In the genomic region with DNA sequence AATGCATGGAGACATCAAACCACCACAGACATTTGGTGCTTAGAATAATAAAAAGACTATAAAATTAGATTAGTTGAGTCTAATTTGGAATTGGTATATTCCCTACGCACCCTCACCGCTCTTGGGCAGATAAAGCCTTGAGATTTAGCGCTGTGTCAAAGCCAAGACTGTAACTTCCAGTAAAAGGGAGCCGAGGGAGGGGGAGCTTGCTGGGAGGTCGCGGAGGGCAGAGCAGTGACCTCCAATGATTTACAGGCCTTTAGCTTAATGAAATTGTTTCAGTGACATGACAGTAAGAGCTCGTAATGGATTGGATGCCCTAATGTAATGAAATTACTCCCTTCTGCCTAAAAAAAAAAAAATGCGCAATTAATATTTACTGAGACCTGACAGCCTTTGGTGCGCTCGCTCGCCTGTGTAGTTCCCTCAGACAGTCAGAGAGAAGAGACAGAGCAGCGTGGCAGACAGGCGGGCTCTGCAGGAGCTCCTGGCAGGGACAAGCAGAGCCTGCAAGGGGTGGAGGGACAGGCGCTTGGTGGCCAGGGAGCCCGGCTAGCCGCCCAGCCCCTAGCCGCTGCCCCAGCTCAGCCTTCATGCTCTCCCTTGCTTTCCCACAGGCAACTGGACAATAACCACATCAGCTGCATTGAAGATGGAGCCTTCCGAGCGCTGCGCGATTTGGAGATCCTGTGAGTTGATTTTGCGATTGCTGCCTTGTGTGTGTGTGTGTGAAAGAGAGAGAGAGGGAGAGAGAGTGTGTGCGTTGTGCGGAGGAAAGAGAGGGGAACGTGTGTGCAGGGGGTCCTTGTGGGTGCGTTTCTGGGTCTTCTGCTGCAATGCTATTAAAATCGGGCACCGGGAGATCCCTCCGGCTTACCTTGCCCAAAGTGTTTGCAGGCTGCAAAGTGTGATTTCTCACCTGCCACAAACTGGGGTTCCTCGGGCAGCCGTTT, we compare ENCODE assay signal across 8 mouse cellular contexts.
DNase-seq lines count a peak whose midpoint lies in the region; ATAC-seq lines count a peak whose summit lies in the region.

No protein-coding gene starts in this region.

- peak overlapping the region; percentile 28 for H3K4me3 ChIP-seq in kidney, embryonic 14.5 days (ENCODE audit: low read length)
- H3K4me3 ChIP-seq in limb, embryonic 10.5 days, result peak overlapping the region; percentile 28

- H3K4me1 ChIP-seq in kidney, embryonic 14.5 days (ENCODE audit: control insufficient read depth, insufficient read depth, low read length), result peaks cover 23% of the 10 kb centered on the region
- H3K4me1 ChIP-seq in limb, embryonic 10.5 days, result peaks cover 48% of the 10 kb centered on the region

- peaks cover 4% of the 10 kb centered on the region; the same call in 1 of the 2 replicates for H3K27me3 ChIP-seq in kidney, embryonic 14.5 days (ENCODE audit: control insufficient read depth, insufficient read depth, low read length)
- peaks cover 55% of the 10 kb centered on the region for H3K27me3 ChIP-seq in limb, embryonic 10.5 days (ENCODE audit: low read depth, poor library complexity, severe bottlenecking)

- DNase-seq in kidney, adult 9 months, result no peak
- peak; percentile 65 for DNase-seq in brain, adult 2 months (ENCODE audit: low read depth, low spot score)
- peak; percentile 56 for DNase-seq in embryo, embryonic 9.5 days (ENCODE audit: extremely low spot score)
- DNase-seq in limb, embryonic 10.5 days (ENCODE audit: low spot score), result peak; percentile 44
- DNase-seq in c-Kit-positive CD71-positive TER-119-positive erythroid progenitor cells, embryonic 14.5 days (ENCODE audit: low spot score), result no peak
- no peak for DNase-seq in thymus, adult 18-20 months
- DNase-seq in ovary, adult 18-20 months (ENCODE audit: low spot score), result no peak

- H3K9me3 ChIP-seq in kidney, embryonic 14.5 days (ENCODE audit: control insufficient read depth, low read length), result no peaks in the 10 kb centered on the region
- H3K9me3 ChIP-seq in limb, embryonic 10.5 days (replicated peaks), result no peaks in the 10 kb centered on the region

- no peak overlapping the region for H3K27ac ChIP-seq in kidney, embryonic 14.5 days (ENCODE audit: low read depth, low read length)
- peak overlapping the region; percentile 27; the same call in 1 of the 2 replicates for H3K27ac ChIP-seq in limb, embryonic 10.5 days

- no peaks in the 10 kb centered on the region for H3K36me3 ChIP-seq in kidney, embryonic 14.5 days (ENCODE audit: control insufficient read depth, insufficient read depth, low read length)
- no peaks in the 10 kb centered on the region for H3K36me3 ChIP-seq in limb, embryonic 10.5 days

- peak overlapping the region; percentile 42 for H3K9ac ChIP-seq in kidney, embryonic 14.5 days (ENCODE audit: low read depth, low read length)

- peak; percentile 72 for ATAC-seq in kidney, embryonic 14.5 days (ENCODE audit: low FRiP score, low TSS enrichment)

- H3K4me2 ChIP-seq in kidney, embryonic 14.5 days (replicated peaks; ENCODE audit: low read depth, low read length), result peak overlapping the region; percentile 54

- 20% methylated on average over 31 of the region's 31 CpGs for WGBS in kidney, embryonic 14.5 days
- 29% methylated on average over 31 of the region's 31 CpGs for WGBS in limb, embryonic 10.5 days

Comparison
In these comparisons a context has a peak if more than half of its experiments do, and no peak if none do; other contexts are left out.
1. DNase-seq: peak in brain, adult 2 months (single experiment), embryo, embryonic 9.5 days (single experiment) and limb, embryonic 10.5 days (single experiment); none in kidney, adult 9 months (single experiment), c-Kit-positive CD71-positive TER-119-positive erythroid progenitor cells, embryonic 14.5 days (single experiment), thymus, adult 18-20 months (0 of 2) and ovary, adult 18-20 months (single experiment).